Mouse (Mus musculus) MEL (cell line): ENCODE results near the gene Lhfpl2. TPM values are rescaled to one million over a fixed set of nuclear protein-coding genes. Genes with fewer than 3 reads are reported as not detected.

ENCODE experiments used
- DNase-seq: peaks from one replicate; pipeline ENCODE4 v3.0.0; 2011; ENCODE audit warnings: low read depth, low spot score
- H3K27ac ChIP-seq: 2 replicates; pipeline ENCODE4 v1.5.1; 2012; ENCODE audit warnings: low read depth, mild to moderate bottlenecking, control low read depth, low read length, moderate library complexity; ENCODE audit not compliant: control insufficient read depth
- H3K27me3 ChIP-seq, 2 experiments: fragments of 150-350 bp in 1 of 2; sonication (generic) in 1 of 2; 2 replicates each; pipeline ENCODE4 v1.6.1; 2012; ENCODE audit warnings: low read length in 2 of 2, mild to moderate bottlenecking in 2 of 2, improper control_type of control experiment in 1 of 2, moderate library complexity in 1 of 2; ENCODE audit not compliant: insufficient read depth in 2 of 2, control insufficient read depth in 1 of 2
- H3K36me3 ChIP-seq, 2 experiments: 2 replicates each; pipeline ENCODE4 v1.6.1; 2012 to 2014; ENCODE audit warnings: low read length in 2 of 2, improper control_type of control experiment in 1 of 2, inconsistent platforms in 1 of 2, mild to moderate bottlenecking in 1 of 2; ENCODE audit not compliant: insufficient read depth in 2 of 2, control insufficient read depth in 1 of 2
- H3K4me1 ChIP-seq, 2 experiments: fragments of 150-350 bp in 1 of 2; sonication (generic) in 1 of 2; 2 replicates each; pipeline ENCODE4 v1.6.1; 2012; ENCODE audit warnings: low read length in 2 of 2, improper control_type of control experiment in 1 of 2, mild to moderate bottlenecking in 1 of 2; ENCODE audit not compliant: insufficient read depth in 2 of 2, control insufficient read depth in 1 of 2
- H3K4me3 ChIP-seq, 2 experiments: fragments of 150-350 bp in 1 of 2; sonication (generic) in 1 of 2; 2 replicates each; pipeline ENCODE4 v1.5.1; 2012; ENCODE audit warnings: low read depth in 2 of 2, low read length in 2 of 2, mild to moderate bottlenecking in 2 of 2, moderate library complexity in 2 of 2, control low read depth in 1 of 2, improper control_type of control experiment in 1 of 2; ENCODE audit not compliant: control insufficient read depth in 1 of 2, insufficient read depth in 1 of 2
- H3K79me2 ChIP-seq: 2 replicates; pipeline ENCODE4 v1.6.1; 2012; ENCODE audit warnings: mild to moderate bottlenecking, low read length, moderate library complexity; ENCODE audit not compliant: control insufficient read depth, poor library complexity, insufficient read depth
- H3K9ac ChIP-seq: 2 replicates; pipeline ENCODE4 v1.6.1; 2012; ENCODE audit warnings: low read depth, mild to moderate bottlenecking, control low read depth, low read length, moderate library complexity; ENCODE audit not compliant: control insufficient read depth, poor library complexity, severe bottlenecking
- H3K9me3 ChIP-seq: fragments of 150-350 bp; sonication (generic); replicated peaks from 2 replicates; pipeline ENCODE4 v1.6.1; 2012; ENCODE audit warnings: mild to moderate bottlenecking, low read length, improper control_type of control experiment, moderate library complexity; ENCODE audit not compliant: insufficient read depth
- BHLHE40 ChIP-seq: IDR thresholded peaks from 2 replicates; pipeline ENCODE4 v1.6.1; 2012; ENCODE audit warnings: low read depth, mild to moderate bottlenecking, inconsistent platforms, low read length, improper control_type of control experiment, borderline replicate concordance
- CHD1 ChIP-seq: IDR thresholded peaks from 2 replicates; pipeline ENCODE4 v1.6.1; 2012; ENCODE audit warnings: low read depth, mild to moderate bottlenecking, inconsistent platforms, low read length, improper control_type of control experiment
- CTCF ChIP-seq, 3 experiments: IDR thresholded peaks in 2 of 3; conservative IDR thresholded peaks in 1 of 3; 2 replicates each; pipeline ENCODE4 v1.5.1; 2011 to 2012; ENCODE audit warnings: low read length in 3 of 3, low read depth in 2 of 3, mild to moderate bottlenecking in 2 of 3, improper control_type of control experiment in 1 of 3, inconsistent platforms in 1 of 3, mixed read lengths in 1 of 3, moderate library complexity in 1 of 3; ENCODE audit not compliant: control insufficient read depth in 1 of 3, insufficient read depth in 1 of 3, poor library complexity in 1 of 3, severe bottlenecking in 1 of 3
- ELF1 ChIP-seq: IDR thresholded peaks from 2 replicates; pipeline ENCODE4 v1.6.1; 2014; ENCODE audit warnings: low read depth, mild to moderate bottlenecking, inconsistent platforms, low read length, improper control_type of control experiment, moderate library complexity
- EP300 ChIP-seq, 2 experiments: IDR thresholded peaks; 2 replicates each; pipeline ENCODE4 v1.6.1; 2011; ENCODE audit warnings: improper control_type of control experiment in 2 of 2, low read length in 2 of 2, low read depth in 1 of 2, mild to moderate bottlenecking in 1 of 2
- ETS1 ChIP-seq: IDR thresholded peaks from 2 replicates; pipeline ENCODE4 v1.6.1; 2012; ENCODE audit warnings: low read depth, mild to moderate bottlenecking, inconsistent platforms, low read length, improper control_type of control experiment, moderate library complexity
- GABPA ChIP-seq: IDR thresholded peaks from 2 replicates; pipeline ENCODE4 v1.6.1; 2012; ENCODE audit warnings: low read depth, mild to moderate bottlenecking, inconsistent platforms, low read length, improper control_type of control experiment, moderate library complexity
- GATA1 ChIP-seq: IDR thresholded peaks from 2 replicates; pipeline ENCODE4 v1.6.1; 2011; ENCODE audit warnings: low read depth, low read length, improper control_type of control experiment
- JUND ChIP-seq: IDR thresholded peaks from 2 replicates; pipeline ENCODE4 v1.6.1; 2011; ENCODE audit warnings: low read depth, mild to moderate bottlenecking, improper control_type of control experiment, low read length
- KAT2A ChIP-seq: conservative IDR thresholded peaks from 2 replicates; pipeline ENCODE4 v1.6.1; 2012; ENCODE audit warnings: low read depth, low read length, improper control_type of control experiment, inconsistent platforms
- MAFK ChIP-seq: IDR thresholded peaks from 2 replicates; pipeline ENCODE4 v1.6.1; 2011; ENCODE audit warnings: low read depth, mild to moderate bottlenecking, low read length, improper control_type of control experiment, borderline replicate concordance
- MAX ChIP-seq: IDR thresholded peaks from 2 replicates; pipeline ENCODE4 v1.6.1; 2011; ENCODE audit warnings: low read length, improper control_type of control experiment
- MAZ ChIP-seq: IDR thresholded peaks from 2 replicates; pipeline ENCODE4 v1.6.1; 2012; ENCODE audit warnings: low read depth, mild to moderate bottlenecking, inconsistent platforms, low read length, improper control_type of control experiment
- MEF2A ChIP-seq: IDR thresholded peaks from 2 replicates; pipeline ENCODE4 v1.6.1; 2014; ENCODE audit warnings: low read depth, mild to moderate bottlenecking, inconsistent platforms, low read length, improper control_type of control experiment; ENCODE audit not compliant: poor library complexity, insufficient replicate concordance, severe bottlenecking; ENCODE audit errors: extremely low read depth
- MXI1 ChIP-seq: IDR thresholded peaks from 2 replicates; pipeline ENCODE4 v1.6.1; 2011; ENCODE audit warnings: mild to moderate bottlenecking, low read depth, low read length, improper control_type of control experiment
- MYC ChIP-seq: IDR thresholded peaks from 2 replicates; pipeline ENCODE4 v1.6.1; 2011; ENCODE audit warnings: low read depth, mild to moderate bottlenecking, low read length, improper control_type of control experiment, moderate library complexity
- POLR2A ChIP-seq, 2 experiments: IDR thresholded peaks; 2 replicates each; pipeline ENCODE4 v1.6.1; 2011 to 2012; ENCODE audit warnings: low read length in 2 of 2, mild to moderate bottlenecking in 2 of 2, control low read depth in 1 of 2, improper control_type of control experiment in 1 of 2, low read depth in 1 of 2, moderate library complexity in 1 of 2; ENCODE audit not compliant: control insufficient read depth in 1 of 2, insufficient read depth in 1 of 2, poor library complexity in 1 of 2
- POLR2AphosphoS2 ChIP-seq: IDR thresholded peaks from 2 replicates; pipeline ENCODE4 v1.6.1; 2011; ENCODE audit warnings: low read length, improper control_type of control experiment
- RAD21 ChIP-seq: IDR thresholded peaks from 2 replicates; pipeline ENCODE4 v1.6.1; 2011; ENCODE audit warnings: mild to moderate bottlenecking, low read depth, low read length, improper control_type of control experiment
- SIN3A ChIP-seq: IDR thresholded peaks from 2 replicates; pipeline ENCODE4 v1.6.1; 2012; ENCODE audit warnings: low read length, improper control_type of control experiment, inconsistent platforms
- SMC3 ChIP-seq: IDR thresholded peaks from 2 replicates; pipeline ENCODE4 v1.6.1; 2011; ENCODE audit warnings: low read depth, low read length, improper control_type of control experiment
- TAL1 ChIP-seq: IDR thresholded peaks from 2 replicates; pipeline ENCODE4 v1.6.1; 2012; ENCODE audit warnings: mild to moderate bottlenecking, inconsistent platforms, low read length, moderate library complexity, mixed read lengths
- TBP ChIP-seq: IDR thresholded peaks from 2 replicates; pipeline ENCODE4 v1.8.0; 2011; ENCODE audit warnings: low read depth, low read length, improper control_type of control experiment
- TCF12 ChIP-seq: IDR thresholded peaks from 2 replicates; pipeline ENCODE4 v1.6.1; 2014; ENCODE audit warnings: low read depth, mild to moderate bottlenecking, inconsistent platforms, low read length, improper control_type of control experiment, moderate library complexity
- UBTF ChIP-seq: IDR thresholded peaks from 2 replicates; pipeline ENCODE4 v1.6.1; 2012; ENCODE audit warnings: low read depth, mild to moderate bottlenecking, inconsistent platforms, low read length, improper control_type of control experiment, moderate library complexity, borderline replicate concordance; ENCODE audit not compliant: insufficient read depth
- USF1 ChIP-seq: IDR thresholded peaks from 2 replicates; pipeline ENCODE4 v1.6.1; 2014; ENCODE audit warnings: low read depth, mild to moderate bottlenecking, inconsistent platforms, low read length, improper control_type of control experiment, moderate library complexity
- USF2 ChIP-seq, 2 experiments: IDR thresholded peaks; 2 replicates each; pipeline ENCODE4 v1.6.1; 2011 to 2012; ENCODE audit warnings: improper control_type of control experiment in 2 of 2, low read length in 2 of 2, borderline replicate concordance in 1 of 2, inconsistent platforms in 1 of 2, low read depth in 1 of 2, mild to moderate bottlenecking in 1 of 2; ENCODE audit not compliant: insufficient read depth in 1 of 2
- ZC3H11A ChIP-seq: IDR thresholded peaks from 2 replicates; pipeline ENCODE4 v1.6.1; 2012; ENCODE audit warnings: low read depth, mild to moderate bottlenecking, inconsistent platforms, low read length, improper control_type of control experiment
- ZMIZ1 ChIP-seq: IDR thresholded peaks from 2 replicates; pipeline ENCODE4 v1.6.1; 2012; ENCODE audit warnings: low read depth, mild to moderate bottlenecking, inconsistent platforms, low read length, improper control_type of control experiment, moderate library complexity
- polyA plus RNA-seq, 2 experiments: library from polyadenylated mRNA; stranded (reverse) in 1 of 2; unstranded in 1 of 2; fragments of >175 nt in 1 of 2; fragments of >200 nt in 1 of 2; gene quantifications; 2 replicates each; pipeline versions ENCODE4 v1.2.1 to v1.2.4; 2012; ENCODE audit warnings: low replicate concordance in 2 of 2, low read depth in 1 of 2; ENCODE audit not compliant: insufficient read length in 2 of 2, insufficient read depth in 1 of 2, missing spikeins in 1 of 2
- total RNA-seq: library from RNA; depleted of rRNA; stranded (reverse); fragments of 300-350 nt; gene quantifications from 2 replicates; pipeline ENCODE4 v1.2.3, GENCODE M21; 2012

Gene Lhfpl2
- total and polyA plus RNA-seq, 3 experiments, result 24.5 to 30.2 TPM; not detected in 1

- TF ChIP-seq ELF1 (no peak), MEF2A (no peak), ZC3H11A (no peak), GABPA (no peak), MAZ (no peak), TCF12 (no peak; the same call in 1 of the 2 replicates), MAFK (no peak), TAL1 (no peak)
Measured at GRCm38 (mm10) chr13:94174577-94175279, 117.1 kb downstream of the Lhfpl2 start (continued).

GRCm38 (mm10) chr13:94175379-94176050 is 117.9 kb downstream of the Lhfpl2 start:
- peak; percentile 83 for DNase-seq
- H3K36me3 ChIP-seq, result peaks cover 2 to 40% of the 10 kb centered on the region in 2 experiments
- no peaks in the 10 kb centered on the region for H3K27me3 ChIP-seq
- H3K27ac ChIP-seq, result peak overlapping the region; percentile 89
- H3K9me3 ChIP-seq, result no peaks in the 10 kb centered on the region
- peak overlapping the region; percentile 79 for H3K9ac ChIP-seq
- peaks cover 59% of the 10 kb centered on the region for H3K79me2 ChIP-seq
- TF ChIP-seq KAT2A (peak; percentile 13; the same call in 1 of the 2 replicates), BHLHE40 (no peak), POLR2A (IDR thresholded peaks at IDR 0.05; ENCODE audit: control insufficient read depth in 1 of 2, insufficient read depth in 1 of 2, low read depth in 1 of 2, low read length in 2 of 2, poor library complexity in 1 of 2) (0 out of 4 replicates have a peak, but pooled peaks of 1 of the 2 experiments have one; percentile 19), JUND (no peak), TBP (peak; percentile 76), ETS1 (peak; percentile 73), CTCF (IDR thresholded peaks at IDR 0.05 in 2 of 3, conservative IDR thresholded peaks at IDR 0.05 in 1 of 3; ENCODE audit: control insufficient read depth in 1 of 3, insufficient read depth in 1 of 3, low read depth in 2 of 3, low read length in 3 of 3, poor library complexity in 1 of 3, severe bottlenecking in 1 of 3) (peak in 1 of 3 experiments; percentile 5; a peak in 1 of 6 replicates), TAL1 (peak; percentile 38), CHD1 (no peak; the same call in 1 of the 2 replicates), SIN3A (peak; percentile 75; the same call in 1 of the 2 replicates), GATA1 (peak; percentile 38; the same call in 1 of the 2 replicates), UBTF (peak; percentile 91; the same call in 1 of the 2 replicates), USF2 (IDR thresholded peaks at IDR 0.05; ENCODE audit: borderline replicate concordance in 1 of 2, insufficient read depth in 1 of 2, low read depth in 1 of 2, low read length in 2 of 2) (no peak), POLR2AphosphoS2 (0 out of 2 replicates have a peak, but pooled peaks have one; percentile 35), MAX (peak; percentile 66), USF1 (peak; percentile 38; the same call in 1 of the 2 replicates), TCF12 (0 out of 2 replicates have a peak, but pooled peaks have one; percentile 40), EP300 (IDR thresholded peaks at IDR 0.05; ENCODE audit: low read depth in 1 of 2, low read length in 2 of 2) (0 out of 4 replicates have a peak, but pooled peaks of 1 of the 2 experiments have one; percentile 17), ZMIZ1 (peak; percentile 54; the same call in 1 of the 2 replicates), RAD21 (no peak), MAZ (peak; percentile 71), MYC (0 out of 2 replicates have a peak, but pooled peaks have one; percentile 19), MXI1 (peak; percentile 87), SMC3 (no peak)
- H3K4me1 ChIP-seq, result peaks cover 21 to 40% of the 10 kb centered on the region in 2 experiments
- H3K4me3 ChIP-seq, result peak overlapping the region; percentile 81 to 93
